Mouse (Mus musculus) lung, adult 2 months (tissue): ENCODE data around the gene Rps6kb2.

Source experiments
- CTCF ChIP-seq: fragments of 200-500 bp; IDR thresholded peaks from 2 replicates; pipeline ENCODE4 v1.5.1; 2011; ENCODE audit warnings: mild to moderate bottlenecking, low read length, control low read depth; ENCODE audit not compliant: insufficient read depth
- POLR2A ChIP-seq: fragments of 200-500 bp; IDR thresholded peaks from 2 replicates; pipeline ENCODE4 v1.6.1; 2011; ENCODE audit warnings: low read depth, mild to moderate bottlenecking, control low read depth, low read length, borderline replicate concordance; ENCODE audit errors: extremely low read depth

DNA sequence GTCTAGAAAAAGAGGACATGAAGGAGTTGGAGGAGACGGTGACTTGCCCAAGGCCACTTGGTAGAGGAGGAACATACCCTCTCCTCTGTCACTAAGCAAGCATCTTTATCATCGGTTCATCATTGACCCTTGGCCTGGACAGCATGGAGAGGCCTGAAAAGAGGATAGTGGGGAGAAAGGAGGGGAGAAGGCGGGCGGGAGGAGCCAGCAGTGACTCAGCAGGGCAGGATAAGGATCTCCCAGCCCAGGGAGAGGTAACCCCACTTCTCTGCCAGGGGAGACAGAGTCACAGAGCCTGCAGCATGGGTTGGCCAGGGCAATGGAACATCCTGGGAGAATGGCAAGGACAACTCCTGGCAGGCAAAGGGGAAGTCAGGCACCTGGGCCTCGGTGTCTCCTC is 45.4 kb upstream of the Rps6kb2 start:
- TF ChIP-seq POLR2A (no peak), CTCF (no peak)
